Mouse (Mus musculus): ENCODE data around the gene Amelx. TPM values are rescaled to one million over a fixed set of nuclear protein-coding genes. Genes with fewer than 3 reads are reported as not detected.

The Amelx gene
- polyA plus RNA-seq (2012; rRNA removed), result not detected in 2 replicates

DNA sequence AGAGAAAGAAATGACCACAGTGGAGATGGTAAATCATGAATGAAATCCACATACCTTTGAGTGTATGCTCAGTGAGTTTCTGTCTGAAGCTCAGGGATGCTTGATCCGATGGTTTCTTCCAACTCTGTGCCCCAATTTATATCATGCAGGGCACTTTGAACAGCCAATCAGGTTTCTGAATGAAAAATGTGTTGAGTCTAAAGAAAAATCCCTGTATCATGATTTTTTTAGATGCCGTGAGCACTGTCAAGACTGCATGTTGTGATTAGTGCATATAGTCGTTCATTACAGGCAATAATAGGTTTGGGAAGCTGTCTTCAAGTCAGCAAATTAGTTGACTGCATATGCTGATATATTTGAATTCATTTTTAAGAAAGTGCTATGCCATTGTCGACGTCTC, at the start of gene Amelx:
Gene Amelx, minus strand, starts transcription at position 101 of the 400 bp plus-strand sequence.
- H3K4me3 ChIP-seq (replicated peaks; ENCODE audit: insufficient read depth, low read depth, low read length), result no peak within 1 kb of the TSS
- TF ChIP-seq CTCF (IDR thresholded peaks at IDR 0.05; ENCODE audit: borderline replicate concordance, insufficient read depth, low read depth, low read length), result no peak
- no peak for TF ChIP-seq POLR2A (IDR thresholded peaks at IDR 0.05; ENCODE audit: borderline replicate concordance, insufficient read depth, low read length)
- DNase-seq, result no peak
- no peaks in the 10 kb centered on the region for H3K4me1 ChIP-seq (ENCODE audit: control insufficient read depth, insufficient read depth, low read length)
- H3K27ac ChIP-seq (ENCODE audit: insufficient read depth, low read length), result no peak within 1 kb of the TSS
- WGBS, result 84% methylated on average over 5 of the region's 5 CpGs
- no peaks in the 10 kb centered on the region for H3K27me3 ChIP-seq (ENCODE audit: control insufficient read depth, insufficient read depth, low read length)

DNA sequence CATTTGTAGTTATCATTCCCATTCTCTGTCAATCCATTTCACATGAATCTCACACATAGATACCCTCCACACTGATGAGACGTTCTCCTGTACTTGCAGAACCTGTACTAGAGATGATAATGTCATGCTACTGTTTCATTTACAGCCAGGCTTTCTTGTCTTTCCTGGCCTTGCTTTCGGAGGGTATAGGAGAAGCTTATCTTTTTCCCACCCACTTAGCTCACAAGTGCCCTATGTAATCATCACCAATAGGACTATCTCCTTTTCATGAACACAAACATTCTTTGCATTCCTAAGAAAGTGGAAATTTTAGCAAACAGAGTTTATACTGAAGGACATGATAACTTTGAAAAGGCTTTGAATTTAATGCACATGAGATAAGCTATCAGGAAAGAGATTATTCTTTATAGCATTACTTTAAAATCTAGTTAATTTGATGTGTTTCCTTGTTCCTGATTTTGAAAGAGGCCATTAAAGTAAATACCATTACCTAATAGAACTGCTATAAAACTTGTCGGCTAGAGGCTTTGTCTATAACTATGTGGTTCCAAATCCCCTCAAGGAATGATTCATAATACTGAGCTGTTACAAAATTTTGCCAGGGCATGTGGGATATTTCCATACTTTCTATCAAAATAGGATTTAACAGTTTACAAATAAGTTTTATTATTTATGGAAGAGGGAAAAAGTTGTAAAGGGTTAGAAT, 35.5 kb upstream of the Amelx start:
- no peaks in the 10 kb centered on the region for H3K4me1 ChIP-seq (ENCODE audit: control insufficient read depth, insufficient read depth, low read length)
- no peak overlapping the region for H3K4me3 ChIP-seq (replicated peaks; ENCODE audit: insufficient read depth, low read depth, low read length)
- no peaks in the 10 kb centered on the region for H3K27me3 ChIP-seq (ENCODE audit: control insufficient read depth, insufficient read depth, low read length)
- no peak for DNase-seq
- 79% methylated on average over 3 of the region's 3 CpGs for WGBS
- no peak overlapping the region for H3K27ac ChIP-seq (ENCODE audit: insufficient read depth, low read length)
- TF ChIP-seq POLR2A (IDR thresholded peaks at IDR 0.05; ENCODE audit: borderline replicate concordance, insufficient read depth, low read length), result no peak
- no peak for TF ChIP-seq CTCF (IDR thresholded peaks at IDR 0.05; ENCODE audit: borderline replicate concordance, insufficient read depth, low read depth, low read length)

DNA sequence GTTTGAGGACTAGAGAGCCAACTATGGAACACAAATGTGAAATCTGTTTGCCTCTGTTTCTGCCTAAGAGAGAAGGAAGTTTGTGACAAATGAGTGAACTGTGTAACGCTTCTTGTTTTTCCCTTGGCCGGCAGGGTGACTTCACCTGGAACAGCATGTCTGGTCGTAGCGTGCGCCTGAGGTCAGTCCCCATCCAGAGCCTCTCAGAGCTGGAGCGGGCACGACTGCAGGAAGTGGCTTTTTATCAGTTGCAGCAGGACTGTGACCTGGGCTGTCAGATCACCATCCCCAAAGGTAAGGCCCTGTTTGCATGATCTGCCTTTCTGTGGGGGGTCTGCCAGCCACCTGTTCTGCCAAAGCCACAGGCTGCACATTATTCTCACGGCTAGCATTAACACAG, 33.1 kb upstream of the Amelx start:
- Histone ChIP-seq H3K4me3 (replicated peaks; ENCODE audit: insufficient read depth, low read depth, low read length) (no peak overlapping the region), H3K4me1 (ENCODE audit: control insufficient read depth, insufficient read depth, low read length) (no peaks in the 10 kb centered on the region), H3K27me3 (ENCODE audit: control insufficient read depth, insufficient read depth, low read length) (no peaks in the 10 kb centered on the region), H3K27ac (ENCODE audit: insufficient read depth, low read length) (no peak overlapping the region)
- TF ChIP-seq CTCF (IDR thresholded peaks at IDR 0.05; ENCODE audit: borderline replicate concordance, insufficient read depth, low read depth, low read length), result no peak
- TF ChIP-seq POLR2A (IDR thresholded peaks at IDR 0.05; ENCODE audit: borderline replicate concordance, insufficient read depth, low read length), result no peak
- DNase-seq, result peak in 1 of 2 experiments; percentile 0
- WGBS, result 44% methylated on average over 8 of the region's 8 CpGs

DNA sequence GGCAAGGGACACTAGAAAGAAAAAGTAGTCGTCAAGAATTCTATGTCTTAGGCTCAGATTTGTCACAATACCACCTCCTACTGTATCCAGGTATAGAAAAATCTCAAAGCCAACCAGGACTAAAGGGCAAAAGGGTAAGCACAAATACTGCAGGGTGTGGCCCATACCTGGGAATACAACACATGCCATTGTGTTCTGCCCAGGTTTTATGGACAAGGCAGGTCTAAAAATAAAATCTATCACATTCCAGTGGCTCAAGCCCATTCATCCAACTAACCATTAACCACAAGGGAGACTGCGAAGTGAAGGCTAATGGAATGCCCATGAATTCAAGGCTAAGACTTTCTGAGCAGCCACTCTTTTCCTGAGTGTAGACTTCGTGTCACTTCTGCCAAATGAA, 23.0 kb upstream of the Amelx start:
- no peak for DNase-seq
- Histone ChIP-seq H3K4me3 (replicated peaks; ENCODE audit: insufficient read depth, low read depth, low read length) (no peak overlapping the region), H3K4me1 (ENCODE audit: control insufficient read depth, insufficient read depth, low read length) (no peaks in the 10 kb centered on the region), H3K27ac (ENCODE audit: insufficient read depth, low read length) (no peak overlapping the region), H3K27me3 (ENCODE audit: control insufficient read depth, insufficient read depth, low read length) (no peaks in the 10 kb centered on the region)
- WGBS, result 76% methylated on average over 3 of the region's 3 CpGs
- TF ChIP-seq CTCF (IDR thresholded peaks at IDR 0.05; ENCODE audit: borderline replicate concordance, insufficient read depth, low read depth, low read length), result no peak
- TF ChIP-seq POLR2A (IDR thresholded peaks at IDR 0.05; ENCODE audit: borderline replicate concordance, insufficient read depth, low read length), result no peak

DNA sequence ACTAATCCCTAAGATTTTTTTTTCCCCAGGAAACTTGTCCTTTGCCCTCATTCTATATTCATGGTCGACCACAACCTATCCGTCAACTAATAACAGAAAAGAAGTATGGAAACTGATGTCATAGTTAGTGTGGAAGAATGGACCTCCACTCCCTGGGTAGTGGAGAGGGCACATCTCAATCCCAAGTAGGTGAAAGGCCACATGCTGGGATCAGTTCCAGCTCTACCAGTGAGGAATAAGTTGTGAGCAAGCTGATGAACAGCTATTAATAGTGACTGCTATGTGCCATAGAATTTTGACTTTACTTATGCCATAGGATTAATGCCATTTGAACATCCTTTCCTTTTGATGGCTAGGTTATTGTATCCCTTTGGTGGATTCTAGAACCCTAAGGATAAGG, 8.4 kb downstream of the Amelx start:
- no peak overlapping the region for H3K4me3 ChIP-seq (replicated peaks; ENCODE audit: insufficient read depth, low read depth, low read length)
- H3K27ac ChIP-seq (ENCODE audit: insufficient read depth, low read length), result no peak overlapping the region
- DNase-seq, result no peak
- no peaks in the 10 kb centered on the region for H3K4me1 ChIP-seq (ENCODE audit: control insufficient read depth, insufficient read depth, low read length)
- no peaks in the 10 kb centered on the region for H3K27me3 ChIP-seq (ENCODE audit: control insufficient read depth, insufficient read depth, low read length)
- 45% methylated on average over 2 of the region's 2 CpGs for WGBS
- TF ChIP-seq CTCF (IDR thresholded peaks at IDR 0.05; ENCODE audit: borderline replicate concordance, insufficient read depth, low read depth, low read length) (no peak), POLR2A (IDR thresholded peaks at IDR 0.05; ENCODE audit: borderline replicate concordance, insufficient read depth, low read length) (no peak)

DNA sequence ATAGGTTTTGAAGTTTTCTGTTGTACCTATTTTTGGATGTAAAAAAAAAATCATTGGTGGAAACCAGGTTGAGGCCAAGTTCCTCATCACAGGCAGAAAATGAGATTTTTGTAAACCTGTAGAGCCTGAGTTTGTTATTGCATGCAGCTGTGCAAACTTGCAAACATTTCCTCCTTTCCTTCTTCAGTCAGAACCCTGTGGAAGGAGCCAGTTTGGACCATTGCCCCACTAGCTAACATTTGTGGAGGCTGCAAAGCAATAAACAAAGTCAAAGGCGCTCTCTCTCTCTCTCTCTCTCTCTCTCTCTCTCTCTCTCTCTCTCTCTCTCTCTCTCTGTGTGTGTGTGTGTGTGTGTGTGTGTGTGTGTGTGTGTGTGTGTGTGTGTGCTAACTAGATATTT, 13.2 kb downstream of the Amelx start:
- Histone ChIP-seq H3K27me3 (ENCODE audit: control insufficient read depth, insufficient read depth, low read length) (no peaks in the 10 kb centered on the region), H3K27ac (ENCODE audit: insufficient read depth, low read length) (no peak overlapping the region), H3K4me1 (ENCODE audit: control insufficient read depth, insufficient read depth, low read length) (no peaks in the 10 kb centered on the region), H3K4me3 (replicated peaks; ENCODE audit: insufficient read depth, low read depth, low read length) (no peak overlapping the region)
- DNase-seq, result no peak
- 64% methylated on average over 1 of the region's 1 CpGs for WGBS
- TF ChIP-seq POLR2A (IDR thresholded peaks at IDR 0.05; ENCODE audit: borderline replicate concordance, insufficient read depth, low read length) (no peak), CTCF (IDR thresholded peaks at IDR 0.05; ENCODE audit: borderline replicate concordance, insufficient read depth, low read depth, low read length) (no peak)

DNA sequence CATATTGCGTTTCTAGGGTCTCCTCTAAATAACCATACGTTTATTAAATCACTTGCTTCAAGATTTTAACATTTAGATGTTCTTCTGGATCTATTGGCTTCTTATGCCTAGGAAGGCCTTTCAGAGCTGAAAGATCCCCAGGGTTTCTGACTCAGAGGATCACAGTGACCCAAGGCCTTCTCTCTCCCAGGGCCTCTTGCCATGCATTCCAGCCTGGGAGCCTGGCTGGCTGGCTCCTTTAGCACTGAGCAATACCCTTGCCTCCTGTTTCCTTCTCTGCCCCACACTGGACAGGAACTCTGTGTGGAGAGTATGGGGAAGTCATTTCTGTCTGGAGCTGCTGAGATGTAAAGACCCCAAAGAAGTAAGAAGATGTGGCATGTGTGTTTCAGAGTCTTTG, 16.0 kb downstream of the Amelx start:
- Histone ChIP-seq H3K27ac (ENCODE audit: insufficient read depth, low read length) (no peak overlapping the region), H3K4me3 (replicated peaks; ENCODE audit: insufficient read depth, low read depth, low read length) (no peak overlapping the region), H3K4me1 (ENCODE audit: control insufficient read depth, insufficient read depth, low read length) (no peaks in the 10 kb centered on the region), H3K27me3 (ENCODE audit: control insufficient read depth, insufficient read depth, low read length) (no peaks in the 10 kb centered on the region)
- DNase-seq, result no peak
- TF ChIP-seq POLR2A (IDR thresholded peaks at IDR 0.05; ENCODE audit: borderline replicate concordance, insufficient read depth, low read length), result no peak
- 81% methylated on average over 2 of the region's 2 CpGs for WGBS

DNA sequence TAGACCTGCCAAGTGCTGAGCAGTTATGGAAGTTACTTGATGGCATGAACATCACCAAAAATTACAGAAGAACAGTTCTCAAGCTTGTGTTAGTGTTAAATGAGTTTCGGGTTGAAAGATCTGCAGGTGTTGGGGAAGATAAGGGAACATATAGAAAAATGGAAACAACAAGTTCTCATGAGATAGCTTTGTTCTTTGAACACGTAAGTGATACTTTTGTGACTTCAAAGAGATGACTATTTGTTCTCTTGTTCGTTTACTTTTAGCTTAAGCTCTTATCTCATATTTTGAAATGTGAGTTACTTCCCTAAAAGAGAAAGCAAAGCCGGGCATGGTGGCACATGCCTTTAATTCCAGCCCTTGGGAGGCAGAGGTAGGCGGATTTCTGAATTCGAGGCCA, 28.6 kb downstream of the Amelx start:
- no peak overlapping the region for H3K4me3 ChIP-seq (replicated peaks; ENCODE audit: insufficient read depth, low read depth, low read length)
- WGBS, result 80% methylated on average over 6 of the region's 6 CpGs
- no peak overlapping the region for H3K27ac ChIP-seq (ENCODE audit: insufficient read depth, low read length)
- H3K27me3 ChIP-seq (ENCODE audit: control insufficient read depth, insufficient read depth, low read length), result no peaks in the 10 kb centered on the region
- no peaks in the 10 kb centered on the region for H3K4me1 ChIP-seq (ENCODE audit: control insufficient read depth, insufficient read depth, low read length)
- TF ChIP-seq POLR2A (IDR thresholded peaks at IDR 0.05; ENCODE audit: borderline replicate concordance, insufficient read depth, low read length), result no peak
- TF ChIP-seq CTCF (IDR thresholded peaks at IDR 0.05; ENCODE audit: borderline replicate concordance, insufficient read depth, low read depth, low read length), result no peak
- no peak for DNase-seq
